Mouse (Mus musculus) kidney, adult 2 months (tissue): ENCODE measurements around the gene Cabp2.

Experiments
- CTCF ChIP-seq: fragments of 200-500 bp; conservative IDR thresholded peaks from 2 replicates; pipeline ENCODE4 v1.5.1; 2011; ENCODE audit warnings: low read depth, mild to moderate bottlenecking, control low read depth, low read length, moderate library complexity, mixed read lengths; ENCODE audit not compliant: insufficient read depth, insufficient read length
- POLR2A ChIP-seq: fragments of 200-500 bp; IDR thresholded peaks from one replicate; pipeline ENCODE4 v1.6.1; 2011; ENCODE audit warnings: low read depth, low read length, control low read depth

GRCm38 (mm10) chr19:4052516-4053030, 28.8 kb upstream of the Cabp2 start:
- TF ChIP-seq POLR2A (no peak), CTCF (no peak)
